Mouse (Mus musculus): Measurements from ENCODE around the gene Fitm2.

The Fitm2 gene

GRCm38 (mm10) chr2:163472466-163472851 lies at the start of gene Fitm2:
Gene Fitm2, minus strand, starts transcription at chr2:163472629.
- peak; percentile 89 to 97 for DNase-seq (ENCODE audit: low spot score in 2 of 2)

GRCm38 (mm10) chr2:163506300-163507004 lies 34.0 kb upstream of the Fitm2 start, which contains the start of gene Hnf4a:
Gene Hnf4a, plus strand, starts transcription at chr2:163506808.
- no peak for DNase-seq (ENCODE audit: low spot score in 2 of 2)

- DNase-seq (ENCODE audit: low spot score in 2 of 2): no peak
Measured at GRCm38 (mm10) chr2:163503191-163503590, 30.8 kb upstream of the Fitm2 start.

GRCm38 (mm10) chr2:163502219-163502618 lies 29.8 kb upstream of the Fitm2 start:
- no peak for DNase-seq (ENCODE audit: low spot score in 2 of 2)

GRCm38 (mm10) chr2:163494456-163494855 lies 22.0 kb upstream of the Fitm2 start:
- no peak for DNase-seq (ENCODE audit: low spot score in 2 of 2)

- no peak for DNase-seq (ENCODE audit: low spot score in 2 of 2)
Measured at GRCm38 (mm10) chr2:163493976-163494375, 21.5 kb upstream of the Fitm2 start.

- DNase-seq (ENCODE audit: low spot score in 2 of 2): no peak
Measured at GRCm38 (mm10) chr2:163493031-163493430, 20.6 kb upstream of the Fitm2 start.

GRCm38 (mm10) chr2:163492018-163492417 lies 19.6 kb upstream of the Fitm2 start, which contains the start of gene R3hdml:
Gene R3hdml, plus strand, starts transcription at chr2:163492318.
- DNase-seq (ENCODE audit: low spot score in 2 of 2): no peak

GRCm38 (mm10) chr2:163491351-163491750 lies 18.9 kb upstream of the Fitm2 start:
- no peak for DNase-seq (ENCODE audit: low spot score in 2 of 2)

- DNase-seq (ENCODE audit: low spot score in 2 of 2): no peak
Measured at GRCm38 (mm10) chr2:163490656-163491055, 18.2 kb upstream of the Fitm2 start.

- no peak for DNase-seq (ENCODE audit: low spot score in 2 of 2)
Measured at GRCm38 (mm10) chr2:163489725-163490291, 17.4 kb upstream of the Fitm2 start.

- DNase-seq (ENCODE audit: low spot score in 2 of 2): no peak
Measured at GRCm38 (mm10) chr2:163487360-163487759, 14.9 kb upstream of the Fitm2 start.

GRCm38 (mm10) chr2:163481539-163482029 lies 9.2 kb upstream of the Fitm2 start:
- DNase-seq (ENCODE audit: low spot score in 2 of 2): no peak

- no peak for DNase-seq (ENCODE audit: low spot score in 2 of 2)
Measured at GRCm38 (mm10) chr2:163480191-163480825, 7.9 kb upstream of the Fitm2 start.

- DNase-seq (ENCODE audit: low spot score in 2 of 2): no peak
Measured at GRCm38 (mm10) chr2:163471710-163472465, 541 bp downstream of the Fitm2 start.

GRCm38 (mm10) chr2:163471136-163471535 lies 1.3 kb downstream of the Fitm2 start:
- no peak for DNase-seq (ENCODE audit: low spot score in 2 of 2)

- DNase-seq (ENCODE audit: low spot score in 2 of 2): no peak
Measured at GRCm38 (mm10) chr2:163469711-163470110, 2.7 kb downstream of the Fitm2 start.

- no peak for DNase-seq (ENCODE audit: low spot score in 2 of 2)
Measured at GRCm38 (mm10) chr2:163468866-163469265, 3.6 kb downstream of the Fitm2 start.

GRCm38 (mm10) chr2:163467585-163467984 lies 4.8 kb downstream of the Fitm2 start:
- DNase-seq (ENCODE audit: low spot score in 2 of 2): no peak

- no peak for DNase-seq (ENCODE audit: low spot score in 2 of 2)
Measured at GRCm38 (mm10) chr2:163466771-163467170, 5.7 kb downstream of the Fitm2 start.

GRCm38 (mm10) chr2:163464562-163464961 lies 7.9 kb downstream of the Fitm2 start:
- no peak for DNase-seq (ENCODE audit: low spot score in 2 of 2)

- DNase-seq (ENCODE audit: low spot score in 2 of 2): no peak
Measured at GRCm38 (mm10) chr2:163463998-163464397, 8.4 kb downstream of the Fitm2 start.
